Mouse (Mus musculus) myocyte (in vitro differentiated cells): ENCODE measurements at regions not wholly inside any gene's neighbourhood (a gene's known extent, or its start where the extent isn't known, plus 50 kb on each side); places are given as distances from the start of the nearest gene placed in this dataset.

ENCODE experiments used
- H3K27me3 ChIP-seq: one replicate; pipeline ENCODE4 v1.6.1; 2011; ENCODE audit not compliant: control insufficient read depth, insufficient read depth, insufficient read length
- H3K36me3 ChIP-seq: one replicate; pipeline ENCODE4 v1.6.1; 2011; ENCODE audit not compliant: control insufficient read depth, insufficient read depth
- H3K4me2 ChIP-seq: one replicate; pipeline ENCODE4 v1.6.1; 2011; ENCODE audit warnings: low read depth, control low read depth
- H3K4me3 ChIP-seq: one replicate; pipeline ENCODE4 v1.5.1; 2011; ENCODE audit warnings: mild to moderate bottlenecking, control low read depth, moderate library complexity
- H3K79me2 ChIP-seq: one replicate; pipeline ENCODE4 v1.6.1; 2011; ENCODE audit not compliant: control insufficient read depth, insufficient read depth
- H3ac ChIP-seq: one replicate; pipeline ENCODE4 v1.6.1; 2011; ENCODE audit not compliant: control insufficient read depth, insufficient read length
- CEBPB ChIP-seq: IDR thresholded peaks from 2 replicates; pipeline ENCODE4 v1.6.1; 2011; ENCODE audit warnings: mild to moderate bottlenecking, moderate library complexity; ENCODE audit not compliant: poor library complexity, insufficient read depth, severe bottlenecking
- E2F4 ChIP-seq: IDR thresholded peaks from one replicate; pipeline ENCODE4 v1.6.1; 2011; ENCODE audit warnings: mild to moderate bottlenecking, control low read depth, moderate library complexity; ENCODE audit not compliant: insufficient read depth
- MAX ChIP-seq: IDR thresholded peaks from one replicate; pipeline ENCODE4 v1.6.1; 2011; ENCODE audit warnings: low read depth, mild to moderate bottlenecking, control low read depth
- MYOD1 ChIP-seq, 3 experiments: IDR thresholded peaks; one replicate each; pipeline ENCODE4 v1.6.1; 2011; ENCODE audit warnings: control low read depth in 2 of 3, low read depth in 2 of 3, mild to moderate bottlenecking in 2 of 3, moderate library complexity in 1 of 3; ENCODE audit not compliant: insufficient read length in 2 of 3, control insufficient read depth in 1 of 3
- MYOG ChIP-seq, 3 experiments: IDR thresholded peaks; one replicate each; pipeline ENCODE4 v1.6.1; 2011; ENCODE audit warnings: control low read depth in 2 of 3, low read depth in 2 of 3, mild to moderate bottlenecking in 2 of 3; ENCODE audit not compliant: insufficient read length in 2 of 3, control insufficient read depth in 1 of 3, insufficient read depth in 1 of 3
- POLR2A ChIP-seq: IDR thresholded peaks from one replicate; pipeline ENCODE4 v1.6.1; 2011; ENCODE audit warnings: low read depth, mild to moderate bottlenecking, control low read depth, moderate library complexity; ENCODE audit not compliant: insufficient read length
- POLR2AphosphoS2 ChIP-seq: IDR thresholded peaks from one replicate; pipeline ENCODE4 v1.6.1; 2011; ENCODE audit warnings: low read depth, control low read depth; ENCODE audit not compliant: insufficient read length
- REST ChIP-seq: IDR thresholded peaks from one replicate; pipeline ENCODE4 v1.6.1; 2011; ENCODE audit warnings: mild to moderate bottlenecking, control low read depth, moderate library complexity; ENCODE audit not compliant: insufficient read depth, insufficient read length
- SRF ChIP-seq: IDR thresholded peaks from one replicate; pipeline ENCODE4 v1.6.1; 2011; ENCODE audit warnings: low read depth; ENCODE audit not compliant: control insufficient read depth, insufficient read length
- TCF12 ChIP-seq: IDR thresholded peaks from one replicate; pipeline ENCODE4 v1.6.1; 2011; ENCODE audit warnings: mild to moderate bottlenecking, control low read depth; ENCODE audit not compliant: poor library complexity, insufficient read depth, severe bottlenecking
- TCF3 ChIP-seq: IDR thresholded peaks from one replicate; pipeline ENCODE4 v1.6.1; 2011; ENCODE audit warnings: low read depth, control low read depth; ENCODE audit not compliant: insufficient read length
- USF1 ChIP-seq: IDR thresholded peaks from one replicate; pipeline ENCODE4 v1.6.1; 2011; ENCODE audit warnings: low read depth, mild to moderate bottlenecking, control low read depth, moderate library complexity

- H3K4me2 ChIP-seq, result peak overlapping the region; percentile 48
- no peaks in the 10 kb centered on the region for H3K36me3 ChIP-seq
- no peaks in the 10 kb centered on the region for H3K79me2 ChIP-seq
- H3K4me3 ChIP-seq, result no peak overlapping the region
- TF ChIP-seq MYOD1 (IDR thresholded peaks at IDR 0.05; ENCODE audit: control insufficient read depth in 1 of 3, insufficient read length in 2 of 3, low read depth in 2 of 3) (no peak), TCF12 (no peak), TCF3 (no peak), POLR2AphosphoS2 (no peak), MAX (no peak), E2F4 (no peak), REST (no peak), SRF (no peak), USF1 (no peak), POLR2A (no peak), CEBPB (no peak), MYOG (IDR thresholded peaks at IDR 0.05; ENCODE audit: control insufficient read depth in 1 of 3, insufficient read depth in 1 of 3, insufficient read length in 2 of 3, low read depth in 2 of 3) (no peak)
- H3ac ChIP-seq, result no peak overlapping the region
- H3K27me3 ChIP-seq, result no peaks in the 10 kb centered on the region
These were observed 88.4 kb upstream of the 4933415F23Rik start for GRCm38 (mm10) chr1:23190316-23191005.

GRCm38 (mm10) chr1:23189790-23190189 is 87.7 kb upstream of the 4933415F23Rik start:
- Histone ChIP-seq H3K36me3 (no peaks in the 10 kb centered on the region), H3K27me3 (no peaks in the 10 kb centered on the region), H3K79me2 (no peaks in the 10 kb centered on the region), H3ac (no peak overlapping the region), H3K4me3 (no peak overlapping the region), H3K4me2 (no peak overlapping the region)
- TF ChIP-seq SRF (no peak), POLR2AphosphoS2 (no peak), USF1 (no peak), CEBPB (no peak), POLR2A (no peak), TCF12 (no peak), TCF3 (no peak), REST (no peak), E2F4 (no peak), MYOG (IDR thresholded peaks at IDR 0.05; ENCODE audit: control insufficient read depth in 1 of 3, insufficient read depth in 1 of 3, insufficient read length in 2 of 3, low read depth in 2 of 3) (no peak), MYOD1 (IDR thresholded peaks at IDR 0.05; ENCODE audit: control insufficient read depth in 1 of 3, insufficient read length in 2 of 3, low read depth in 2 of 3) (no peak), MAX (no peak)

GRCm38 (mm10) chr1:23188216-23188615 is 86.2 kb upstream of the 4933415F23Rik start:
- H3K79me2 ChIP-seq, result no peaks in the 10 kb centered on the region
- H3K36me3 ChIP-seq, result no peaks in the 10 kb centered on the region
- no peaks in the 10 kb centered on the region for H3K27me3 ChIP-seq
- TF ChIP-seq MAX (no peak), CEBPB (no peak), REST (no peak), SRF (no peak), USF1 (no peak), MYOD1 (IDR thresholded peaks at IDR 0.05; ENCODE audit: control insufficient read depth in 1 of 3, insufficient read length in 2 of 3, low read depth in 2 of 3) (no peak), MYOG (IDR thresholded peaks at IDR 0.05; ENCODE audit: control insufficient read depth in 1 of 3, insufficient read depth in 1 of 3, insufficient read length in 2 of 3, low read depth in 2 of 3) (no peak), TCF12 (no peak), POLR2AphosphoS2 (no peak), TCF3 (no peak)
- H3K4me3 ChIP-seq, result no peak overlapping the region
- H3K4me2 ChIP-seq, result peak overlapping the region; percentile 75
- no peak overlapping the region for H3ac ChIP-seq

DNA sequence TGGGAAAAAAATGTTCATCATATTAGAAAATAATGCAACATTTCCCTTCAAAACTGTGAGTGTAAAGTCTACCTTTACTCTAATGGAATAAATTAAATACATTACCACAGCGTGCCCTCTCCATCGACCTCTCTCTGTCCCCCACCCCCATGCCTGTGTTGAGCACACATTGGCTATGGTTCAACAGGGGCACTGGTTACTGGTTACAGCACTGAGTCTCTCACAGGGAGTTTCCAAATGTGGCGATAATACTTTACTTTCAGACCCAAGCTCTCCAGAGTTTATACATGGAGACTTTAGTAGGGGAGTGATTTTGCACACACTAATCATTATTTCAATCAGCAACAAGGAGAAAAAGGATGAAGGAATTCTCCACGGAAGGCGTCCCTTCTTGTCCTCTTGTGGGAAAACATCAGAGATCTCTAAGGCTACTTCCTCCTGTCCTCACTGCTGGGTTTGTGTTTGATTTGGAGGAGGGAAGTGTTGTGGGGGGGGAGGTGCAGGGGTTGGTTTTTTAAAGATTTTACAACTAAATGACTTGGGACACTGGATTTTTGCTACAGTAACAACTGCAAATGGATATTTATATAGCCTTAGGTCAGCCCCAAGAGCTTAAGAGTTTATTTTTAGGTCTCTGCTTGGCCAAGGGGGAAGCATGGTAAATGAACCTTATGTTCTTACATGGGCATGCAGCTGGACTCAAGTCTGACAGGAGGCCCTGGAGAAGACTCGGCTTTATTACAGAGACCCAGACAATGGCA is 85.6 kb upstream of the 4933415F23Rik start:
- Histone ChIP-seq H3K36me3 (no peaks in the 10 kb centered on the region), H3K4me2 (peak overlapping the region; percentile 75), H3K27me3 (no peaks in the 10 kb centered on the region)

More for the DNA sequence above, 85.6 kb upstream of the 4933415F23Rik start:
- TF ChIP-seq TCF3, result no peak
- TF ChIP-seq TCF12, result no peak
- no peak for TF ChIP-seq E2F4
- no peak for TF ChIP-seq USF1
- TF ChIP-seq REST, result no peak
- Histone ChIP-seq H3K79me2 (no peaks in the 10 kb centered on the region), H3K4me3 (no peak overlapping the region), H3ac (no peak overlapping the region)
